Mouse (Mus musculus): Measurements from ENCODE around the gene Plxna4.

DNA sequence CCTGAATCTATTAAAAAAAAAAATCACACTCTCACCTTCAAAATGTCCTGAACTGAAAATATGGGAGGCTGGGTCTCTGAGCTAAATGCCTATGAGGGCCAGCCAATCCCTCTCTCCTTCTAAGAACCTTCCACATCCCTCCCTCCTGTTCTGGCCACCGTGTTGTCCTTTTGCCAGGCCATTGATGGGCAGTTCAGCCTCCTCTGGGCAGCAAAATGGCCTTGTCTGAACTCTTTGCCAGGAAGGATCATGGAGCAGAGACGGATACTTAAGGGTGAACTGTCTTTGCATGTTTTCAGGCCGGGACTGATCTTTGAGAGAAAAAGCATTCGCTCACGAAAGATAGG is 408.0 kb downstream of the Plxna4 start:
- TF ChIP-seq CTCF (IDR thresholded peaks at IDR 0.05; ENCODE audit: borderline replicate concordance, insufficient read depth, low read length), result no peak
- no peak for TF ChIP-seq POLR2A (IDR thresholded peaks at IDR 0.05; ENCODE audit: low read depth, low read length)
